Mouse (Mus musculus) spleen, adult 2 months (tissue): ENCODE data around the gene Ly86. TPM values are rescaled to one million over a fixed set of nuclear protein-coding genes. Genes with fewer than 3 reads are reported as not detected.

Source experiments
- DNase-seq, 2 experiments: peaks; one replicate each; pipeline versions ENCODE4 v3.0.0 to v3.0.0-alpha.2; 2012 to 2021; ENCODE audit warnings: low spot score in 2 of 2, low read depth in 1 of 2
- H3K27ac ChIP-seq: fragments of 200-500 bp; 2 replicates; pipeline ENCODE4 v1.5.1; 2012; ENCODE audit warnings: low read length, inconsistent platforms; ENCODE audit not compliant: insufficient read depth
- H3K27me3 ChIP-seq: fragments of 200-500 bp; 2 replicates; pipeline ENCODE4 v1.6.1; 2012; ENCODE audit warnings: mild to moderate bottlenecking, moderate library complexity, low read length, inconsistent platforms; ENCODE audit not compliant: control insufficient read depth, insufficient read depth
- H3K36me3 ChIP-seq: fragments of 200-500 bp; 2 replicates; pipeline ENCODE4 v1.6.1; 2012; ENCODE audit warnings: mild to moderate bottlenecking, low read length, inconsistent platforms; ENCODE audit not compliant: control insufficient read depth, insufficient read depth
- H3K4me1 ChIP-seq: fragments of 200-500 bp; 2 replicates; pipeline ENCODE4 v1.6.1; 2011; ENCODE audit warnings: inconsistent platforms; ENCODE audit not compliant: control insufficient read depth, insufficient read depth, insufficient read length
- H3K4me3 ChIP-seq: fragments of 200-500 bp; 2 replicates; pipeline ENCODE4 v1.5.1; 2011; ENCODE audit warnings: mild to moderate bottlenecking, inconsistent platforms; ENCODE audit not compliant: insufficient read depth, insufficient read length; ENCODE audit errors: extremely low read depth
- CTCF ChIP-seq: fragments of 200-500 bp; IDR thresholded peaks from 2 replicates; pipeline ENCODE4 v1.5.1; 2011; ENCODE audit warnings: mild to moderate bottlenecking, inconsistent platforms; ENCODE audit not compliant: insufficient read depth, insufficient read length, insufficient replicate concordance; ENCODE audit errors: extremely low read depth
- POLR2A ChIP-seq: fragments of 200-500 bp; IDR thresholded peaks from 2 replicates; pipeline ENCODE4 v1.6.1; 2011; ENCODE audit warnings: low read depth, low read length, inconsistent platforms
- WGBS: fragments of 180-500 bp; shearing (Covaris S2); methylation state at CpG from one replicate; pipeline ENCODE4 v1.1.7; 2018; 5-methylcytosine and 5-hydroxymethylcytosine counted together
- polyA plus RNA-seq: library from polyadenylated mRNA; depleted of rRNA; stranded (reverse); fragments of >200 nt; gene quantifications from 2 replicates; pipeline ENCODE4 v1.2.3, GENCODE M21; 2012

Gene Ly86
- polyA plus RNA-seq, 1 experiment: 49.3 TPM

DNA sequence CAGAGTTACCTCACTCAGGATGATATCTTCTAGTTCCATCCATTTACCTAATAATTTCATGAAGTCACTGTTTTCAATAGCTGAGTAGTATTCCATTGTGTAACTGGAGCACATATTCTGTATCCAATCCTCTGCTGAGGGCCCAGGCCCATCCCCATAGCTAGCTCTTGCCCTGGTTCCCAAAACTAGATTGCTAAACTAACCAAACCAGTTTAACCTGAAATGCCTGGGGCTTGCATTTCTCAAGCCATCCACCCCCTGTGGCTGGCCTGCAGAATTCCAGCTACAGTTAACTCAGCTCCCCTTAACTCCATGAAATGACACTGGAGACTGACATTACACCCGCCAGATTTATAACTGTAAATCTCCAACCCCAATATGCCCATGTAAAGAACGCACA lies 13.1 kb downstream of the Ly86 start:
- no peak overlapping the region for H3K4me3 ChIP-seq
- no peak for DNase-seq
- H3K4me1 ChIP-seq: peaks cover 27% of the 10 kb centered on the region
- TF ChIP-seq CTCF (no peak), POLR2A (no peak)
- 98% methylated on average over 2 of the region's 2 CpGs for WGBS
- 0 out of 2 replicates have a peak, but pooled peaks cover 1% of the 10 kb centered on the region for H3K36me3 ChIP-seq
- H3K27me3 ChIP-seq: no peaks in the 10 kb centered on the region
- H3K27ac ChIP-seq: no peak overlapping the region

- Histone ChIP-seq H3K27ac (no peak overlapping the region), H3K27me3 (no peaks in the 10 kb centered on the region), H3K4me3 (no peak overlapping the region), H3K36me3 (peaks cover 1% of the 10 kb centered on the region; the same call in 1 of the 2 replicates), H3K4me1 (peaks cover 7% of the 10 kb centered on the region; the same call in 1 of the 2 replicates)
- WGBS: 78% methylated on average over 1 of the region's 1 CpGs
- TF ChIP-seq POLR2A: no peak
- no peak for TF ChIP-seq CTCF
- DNase-seq: no peak
These were observed 16.2 kb downstream of the Ly86 start for GRCm38 (mm10) chr13:37361249-37361648.

- TF ChIP-seq POLR2A: no peak
- DNase-seq: no peak
- Histone ChIP-seq H3K4me1 (no peaks in the 10 kb centered on the region), H3K36me3 (peaks cover 1% of the 10 kb centered on the region; the same call in 1 of the 2 replicates), H3K4me3 (no peak overlapping the region), H3K27me3 (no peaks in the 10 kb centered on the region), H3K27ac (no peak overlapping the region)
- WGBS: 83% methylated on average over 5 of the region's 5 CpGs
These were observed 19.3 kb downstream of the Ly86 start for GRCm38 (mm10) chr13:37364351-37364750.

DNA sequence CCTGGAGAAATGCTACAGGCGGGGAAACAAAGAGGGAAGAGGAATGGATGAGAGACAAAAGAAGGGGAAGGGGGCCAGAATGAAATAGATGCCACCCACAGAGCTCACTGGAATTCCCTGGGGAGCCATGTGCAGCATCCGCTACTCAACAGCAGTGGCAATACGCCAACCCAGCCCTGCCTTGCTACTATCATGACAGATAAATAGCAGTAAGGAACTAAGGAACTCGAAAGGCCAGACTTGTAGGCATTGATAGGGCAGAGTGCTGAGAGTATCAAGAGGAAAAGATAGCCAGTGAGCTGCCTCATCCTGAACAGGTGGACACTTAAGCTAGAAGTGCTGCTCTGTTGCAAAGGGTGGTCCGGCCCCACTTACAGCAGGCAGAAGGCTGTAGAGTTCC lies 31.4 kb downstream of the Ly86 start:
- Histone ChIP-seq H3K27me3 (no peaks in the 10 kb centered on the region), H3K27ac (no peak overlapping the region), H3K4me1 (no peaks in the 10 kb centered on the region; the same call in 1 of the 2 replicates), H3K4me3 (no peak overlapping the region), H3K36me3 (peaks cover 25% of the 10 kb centered on the region)
- no peak for DNase-seq
- no peak for TF ChIP-seq CTCF
- no peak for TF ChIP-seq POLR2A
- 80% methylated on average over 5 of the region's 5 CpGs for WGBS

DNA sequence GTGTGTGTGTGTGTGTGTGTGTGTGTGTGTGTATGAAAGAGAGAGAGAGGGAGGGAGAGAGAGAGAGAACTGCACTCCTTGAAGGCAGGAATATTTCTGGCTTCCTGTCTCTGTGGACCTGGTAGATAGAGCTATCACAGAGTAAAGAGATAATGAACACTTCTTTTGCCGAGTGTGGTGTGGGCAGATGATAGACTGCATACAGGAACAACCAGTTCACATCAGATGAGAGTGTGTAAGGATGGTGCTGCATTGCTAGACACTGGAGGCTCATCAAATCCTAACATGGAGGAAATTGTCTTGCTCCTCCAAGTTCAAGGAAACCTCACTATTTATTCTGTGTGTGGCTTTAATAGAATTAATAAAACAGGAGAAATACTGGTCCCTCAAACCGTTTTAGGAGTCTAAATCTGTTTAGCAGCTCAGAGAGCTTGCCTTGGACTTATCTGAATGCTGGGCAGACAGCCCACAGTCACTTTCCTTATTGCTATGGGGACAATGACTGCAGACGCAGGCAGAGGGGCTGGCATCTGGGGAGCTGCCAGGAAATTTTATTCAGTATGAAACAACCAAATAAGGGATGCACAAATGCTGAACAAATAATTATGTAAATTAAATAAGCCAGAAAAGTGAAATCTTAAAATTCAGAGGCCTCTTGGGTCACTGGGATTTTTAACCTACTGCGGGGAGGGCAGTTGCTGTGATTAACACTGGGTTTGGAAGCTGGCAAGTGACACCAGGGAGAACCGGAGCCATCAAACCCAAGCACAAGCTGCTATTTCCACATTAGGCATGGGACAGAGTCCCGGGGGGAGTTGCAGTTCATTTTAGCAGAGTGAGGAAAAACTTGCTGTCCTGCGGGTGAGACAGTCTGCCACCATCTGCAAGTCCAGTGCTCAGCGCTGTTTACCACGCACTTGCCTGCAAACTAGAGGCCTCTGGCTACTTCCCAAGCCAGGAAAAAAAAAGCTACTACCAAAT lies 43.5 kb downstream of the Ly86 start:
- no peak for TF ChIP-seq CTCF
- no peak for TF ChIP-seq POLR2A
- Histone ChIP-seq H3K27ac (no peak overlapping the region), H3K4me1 (no peaks in the 10 kb centered on the region), H3K36me3 (peaks cover 14% of the 10 kb centered on the region; the same call in 1 of the 2 replicates), H3K27me3 (no peaks in the 10 kb centered on the region), H3K4me3 (no peak overlapping the region)
- WGBS: 82% methylated on average over 9 of the region's 9 CpGs
- DNase-seq: no peak

DNA sequence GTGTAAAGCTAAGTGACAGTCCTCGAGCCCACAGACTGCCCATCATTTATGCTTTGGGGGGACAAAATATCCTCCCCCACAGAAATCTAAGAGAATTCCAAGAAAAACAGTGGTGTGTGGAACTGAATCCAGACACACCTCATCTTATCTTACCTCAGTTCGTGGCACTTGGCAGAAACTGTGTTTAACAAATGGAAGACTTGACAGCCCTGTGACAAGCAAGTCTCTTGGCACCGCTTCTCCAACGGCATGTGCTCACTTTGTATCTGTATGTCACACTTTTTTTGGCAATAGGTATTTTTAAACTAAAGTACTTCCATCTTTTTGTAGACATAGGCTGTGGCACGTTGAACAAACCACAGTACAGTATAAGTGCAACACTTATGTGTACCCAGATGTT lies 44.3 kb downstream of the Ly86 start:
- no peak overlapping the region for H3K4me3 ChIP-seq
- WGBS: 73% methylated on average over 5 of the region's 5 CpGs
- H3K27ac ChIP-seq: no peak overlapping the region
- no peak for DNase-seq
- no peaks in the 10 kb centered on the region for H3K4me1 ChIP-seq
- TF ChIP-seq CTCF (no peak), POLR2A (no peak)
- no peaks in the 10 kb centered on the region for H3K27me3 ChIP-seq
- H3K36me3 ChIP-seq: peaks cover 13% of the 10 kb centered on the region; the same call in 1 of the 2 replicates

GRCm38 (mm10) chr13:37398791-37399190 lies 53.8 kb downstream of the Ly86 start:
- Histone ChIP-seq H3K4me1 (peaks cover 3% of the 10 kb centered on the region; the same call in 1 of the 2 replicates), H3K27me3 (no peaks in the 10 kb centered on the region), H3K36me3 (peaks cover 12% of the 10 kb centered on the region), H3K27ac (no peak overlapping the region), H3K4me3 (no peak overlapping the region)
- 89% methylated on average over 4 of the region's 4 CpGs for WGBS
- TF ChIP-seq CTCF (no peak), POLR2A (no peak)
- no peak for DNase-seq
